Mouse (Mus musculus): ENCODE measurements at regions not wholly inside any gene's neighbourhood (a gene's known extent, or its start where the extent isn't known, plus 50 kb on each side); places are given as distances from the start of the nearest gene placed in this dataset.
A peak's percentile ranks its signal among the peaks of the same experiment; 100 is the strongest.

GRCm38 (mm10) chr16:29858645-29859044, 205.5 kb upstream of the Hes1 start:
- WGBS, result 81% methylated on average over 5 of the region's 5 CpGs
- H3K27ac ChIP-seq (ENCODE audit: low read depth, low read length), result no peak overlapping the region

DNA sequence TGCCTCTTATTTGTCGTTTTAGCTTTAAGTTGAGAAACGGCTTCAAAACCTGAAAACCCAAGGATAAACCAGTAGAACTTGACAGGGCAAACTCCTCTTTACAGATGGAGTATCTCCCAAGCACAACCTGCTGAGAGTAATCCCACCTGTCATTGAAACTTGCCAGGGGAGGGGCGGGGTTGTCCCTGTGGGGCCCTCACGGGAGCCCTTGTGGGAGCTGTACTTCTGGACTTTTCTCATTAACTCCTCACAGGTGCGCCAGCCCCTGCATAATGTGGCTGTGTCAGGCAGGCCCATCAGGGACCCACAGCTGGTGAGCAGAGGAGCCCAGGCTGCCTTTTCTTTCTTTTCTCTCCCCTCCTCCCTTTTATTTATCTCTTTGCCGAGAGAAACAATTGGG, 203.9 kb upstream of the Hes1 start:
- no peaks in the 10 kb centered on the region for H3K9me3 ChIP-seq (ENCODE audit: low read length)
- H3K27ac ChIP-seq (ENCODE audit: low read depth, low read length), result no peak overlapping the region
- no peak overlapping the region for H3K4me2 ChIP-seq (ENCODE audit: low read depth, low read length, poor library complexity, severe bottlenecking)
- H3K27me3 ChIP-seq (ENCODE audit: insufficient read depth, low read length), result peaks cover 7% of the 10 kb centered on the region
- ATAC-seq (ENCODE audit: low FRiP score) (no peak), DNase-seq (ENCODE audit: low spot score) (no peak)
- no peak overlapping the region for H3K9ac ChIP-seq (replicated peaks; ENCODE audit: low read length, poor library complexity, severe bottlenecking)
- TF ChIP-seq CTCF (IDR thresholded peaks at IDR 0.05), result no peak
- no peak overlapping the region for H3K4me3 ChIP-seq (ENCODE audit: low read depth, low read length)
- H3K4me1 ChIP-seq (ENCODE audit: insufficient read depth, low read length), result no peaks in the 10 kb centered on the region
- H3K36me3 ChIP-seq (ENCODE audit: insufficient read depth, low read length), result no peaks in the 10 kb centered on the region
- WGBS, result 19% methylated on average over 6 of the region's 6 CpGs

More at GRCm38 (mm10) chr16:29858645-29859044, 205.5 kb upstream of the Hes1 start:
- ATAC-seq (ENCODE audit: low FRiP score) (no peak), DNase-seq (ENCODE audit: low spot score) (no peak)
- H3K27me3 ChIP-seq (ENCODE audit: insufficient read depth, low read length), result peaks cover 7% of the 10 kb centered on the region
- H3K4me2 ChIP-seq (ENCODE audit: low read depth, low read length, poor library complexity, severe bottlenecking), result no peak overlapping the region
- no peak overlapping the region for H3K9ac ChIP-seq (replicated peaks; ENCODE audit: low read length, poor library complexity, severe bottlenecking)
- no peaks in the 10 kb centered on the region for H3K36me3 ChIP-seq (ENCODE audit: insufficient read depth, low read length)
- no peaks in the 10 kb centered on the region for H3K4me1 ChIP-seq (ENCODE audit: insufficient read depth, low read length)
- no peak for TF ChIP-seq CTCF (IDR thresholded peaks at IDR 0.05)
- no peaks in the 10 kb centered on the region for H3K9me3 ChIP-seq (ENCODE audit: low read length)
- H3K4me3 ChIP-seq (ENCODE audit: low read depth, low read length), result no peak overlapping the region

DNA sequence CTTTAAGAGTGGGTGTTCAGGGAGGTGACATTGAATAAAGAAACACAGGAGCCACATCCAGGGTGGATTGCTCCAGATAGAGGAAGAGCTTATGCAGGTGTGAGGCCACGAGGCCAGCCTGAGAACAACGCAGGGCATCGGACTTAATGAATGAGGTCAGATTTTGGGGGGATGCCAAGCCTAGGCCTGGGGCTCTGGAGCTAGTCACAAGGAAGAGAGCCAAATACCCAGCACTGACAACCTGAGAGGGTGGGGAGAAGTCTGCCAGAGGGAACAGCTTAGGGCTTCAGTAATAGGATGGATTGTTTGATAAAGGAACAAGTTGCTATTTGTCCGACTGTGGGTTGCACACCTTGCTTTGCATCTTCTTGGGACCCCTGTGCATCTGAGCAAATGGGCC, 203.1 kb upstream of the Hes1 start:
- TF ChIP-seq CTCF (IDR thresholded peaks at IDR 0.05), result no peak
- H3K9me3 ChIP-seq (ENCODE audit: low read length), result no peaks in the 10 kb centered on the region

GRCm38 (mm10) chr16:29865075-29865740, 199.0 kb upstream of the Hes1 start:
- Histone ChIP-seq H3K27ac (ENCODE audit: low read depth, low read length) (no peak overlapping the region), H3K9me3 (ENCODE audit: low read length) (no peaks in the 10 kb centered on the region), H3K4me3 (ENCODE audit: low read depth, low read length) (no peak overlapping the region), H3K36me3 (ENCODE audit: insufficient read depth, low read length) (no peaks in the 10 kb centered on the region), H3K4me1 (ENCODE audit: insufficient read depth, low read length) (no peaks in the 10 kb centered on the region), H3K9ac (replicated peaks; ENCODE audit: low read length, poor library complexity, severe bottlenecking) (no peak overlapping the region), H3K4me2 (ENCODE audit: low read depth, low read length, poor library complexity, severe bottlenecking) (no peak overlapping the region), H3K27me3 (ENCODE audit: insufficient read depth, low read length) (peaks cover 4% of the 10 kb centered on the region; the same call in 1 of the 2 replicates)
- no peak for TF ChIP-seq CTCF (IDR thresholded peaks at IDR 0.05)
- no peak for DNase-seq (ENCODE audit: low spot score)
- no peak for ATAC-seq (ENCODE audit: low FRiP score)
- 83% methylated on average over 17 of the region's 17 CpGs for WGBS

More for the DNA sequence above, 203.1 kb upstream of the Hes1 start:
- H3K27me3 ChIP-seq (ENCODE audit: insufficient read depth, low read length), result peaks cover 7% of the 10 kb centered on the region
- no peak overlapping the region for H3K4me2 ChIP-seq (ENCODE audit: low read depth, low read length, poor library complexity, severe bottlenecking)
- H3K4me1 ChIP-seq (ENCODE audit: insufficient read depth, low read length), result no peaks in the 10 kb centered on the region
- no peak overlapping the region for H3K4me3 ChIP-seq (ENCODE audit: low read depth, low read length)
- no peaks in the 10 kb centered on the region for H3K36me3 ChIP-seq (ENCODE audit: insufficient read depth, low read length)
- DNase-seq (ENCODE audit: low spot score) (peak; percentile 67), ATAC-seq (ENCODE audit: low FRiP score) (no peak)
- H3K27ac ChIP-seq (ENCODE audit: low read depth, low read length), result no peak overlapping the region
- 26% methylated on average over 4 of the region's 4 CpGs for WGBS
- no peak overlapping the region for H3K9ac ChIP-seq (replicated peaks; ENCODE audit: low read length, poor library complexity, severe bottlenecking)

GRCm38 (mm10) chr16:29871395-29871794, 192.8 kb upstream of the Hes1 start:
- Histone ChIP-seq H3K4me2 (ENCODE audit: low read depth, low read length, poor library complexity, severe bottlenecking) (no peak overlapping the region), H3K4me1 (ENCODE audit: insufficient read depth, low read length) (no peaks in the 10 kb centered on the region), H3K9ac (replicated peaks; ENCODE audit: low read length, poor library complexity, severe bottlenecking) (no peak overlapping the region), H3K36me3 (ENCODE audit: insufficient read depth, low read length) (no peaks in the 10 kb centered on the region), H3K27me3 (ENCODE audit: insufficient read depth, low read length) (0 out of 2 replicates have a peak, but pooled peaks cover 3% of the 10 kb centered on the region), H3K4me3 (ENCODE audit: low read depth, low read length) (no peak overlapping the region), H3K9me3 (ENCODE audit: low read length) (no peaks in the 10 kb centered on the region), H3K27ac (ENCODE audit: low read depth, low read length) (no peak overlapping the region)
- DNase-seq (ENCODE audit: low spot score) (no peak), ATAC-seq (ENCODE audit: low FRiP score) (no peak)
- TF ChIP-seq CTCF (IDR thresholded peaks at IDR 0.05), result no peak
- WGBS, result 83% methylated on average over 5 of the region's 5 CpGs

DNA sequence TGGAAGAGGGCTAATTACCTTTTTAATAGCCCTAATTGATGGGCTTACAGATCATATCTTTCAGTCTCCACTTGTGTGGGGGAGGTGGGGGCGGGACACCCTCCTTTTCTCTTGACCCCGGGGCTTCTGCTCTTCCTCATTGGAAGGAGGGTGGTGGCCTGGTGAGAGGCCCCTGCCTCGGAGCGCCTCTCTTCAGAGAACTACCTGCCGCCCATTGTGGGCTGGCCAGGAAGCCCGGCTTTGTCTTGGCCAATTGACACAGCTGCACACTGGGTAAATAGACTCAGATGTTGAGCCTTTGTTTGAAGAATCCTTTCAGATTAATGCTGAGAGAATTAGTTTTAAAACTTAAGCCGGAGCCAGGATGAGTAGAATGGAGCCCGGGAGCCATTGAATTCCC, 188.0 kb upstream of the Hes1 start:
- DNase-seq (ENCODE audit: low spot score), result no peak
- no peak overlapping the region for H3K4me2 ChIP-seq (ENCODE audit: low read depth, low read length, poor library complexity, severe bottlenecking)
- no peak overlapping the region for H3K9ac ChIP-seq (replicated peaks; ENCODE audit: low read length, poor library complexity, severe bottlenecking)
- 0 out of 2 replicates have a peak, but pooled peaks cover 3% of the 10 kb centered on the region for H3K27me3 ChIP-seq (ENCODE audit: insufficient read depth, low read length)
- no peak for TF ChIP-seq CTCF (IDR thresholded peaks at IDR 0.05)
- H3K36me3 ChIP-seq (ENCODE audit: insufficient read depth, low read length), result no peaks in the 10 kb centered on the region
- H3K4me1 ChIP-seq (ENCODE audit: insufficient read depth, low read length), result no peaks in the 10 kb centered on the region
- H3K27ac ChIP-seq (ENCODE audit: low read depth, low read length), result no peak overlapping the region
- no peaks in the 10 kb centered on the region for H3K9me3 ChIP-seq (ENCODE audit: low read length)
- H3K4me3 ChIP-seq (ENCODE audit: low read depth, low read length), result no peak overlapping the region
- ATAC-seq (ENCODE audit: low FRiP score), result no peak
- 12% methylated on average over 8 of the region's 8 CpGs for WGBS

Data from midbrain, postnatal 0 days (tissue).